Mouse (Mus musculus) forebrain, postnatal 0 days (tissue): ENCODE measurements at regions not wholly inside any gene's neighbourhood (a gene's known extent, or its start where the extent isn't known, plus 50 kb on each side); places are given as distances from the start of the nearest gene placed in this dataset.

Experiments
- ATAC-seq: fragments of 200-750 bp; cut with Nextera tagmentation; 2 replicates; pipeline ENCODE4 v1.8.0; 2017; ENCODE audit warnings: mild to moderate bottlenecking, moderate library complexity
- DNase-seq: peaks from one replicate; pipeline ENCODE4 v3.0.0-alpha.2; 2015
- H3K27ac ChIP-seq: fragments of 300-500 bp; sonication (generic); 2 replicates; pipeline ENCODE4 v1.5.1; 2014; ENCODE audit warnings: low read depth, mild to moderate bottlenecking, antibody characterized with exemption, low read length, moderate library complexity, mixed read lengths
- H3K27me3 ChIP-seq: fragments of 300-500 bp; sonication (generic); 2 replicates; pipeline ENCODE4 v1.6.1; 2014; ENCODE audit warnings: mild to moderate bottlenecking, low read length, mixed read lengths; ENCODE audit not compliant: insufficient read depth
- H3K36me3 ChIP-seq: fragments of 300-500 bp; sonication (generic); 2 replicates; pipeline ENCODE4 v1.6.1; 2014; ENCODE audit warnings: mild to moderate bottlenecking, moderate library complexity; ENCODE audit not compliant: insufficient read depth
- H3K4me1 ChIP-seq: fragments of 300-500 bp; sonication (generic); 2 replicates; pipeline ENCODE4 v1.6.1; 2014; ENCODE audit warnings: antibody characterized with exemption; ENCODE audit not compliant: insufficient read depth
- H3K4me2 ChIP-seq: fragments of 300-500 bp; sonication (generic); 2 replicates; pipeline ENCODE4 v1.6.1; 2014; ENCODE audit warnings: low read depth, mild to moderate bottlenecking, moderate library complexity
- H3K4me3 ChIP-seq: fragments of 300-500 bp; sonication (generic); 2 replicates; pipeline ENCODE4 v1.5.1; 2014; ENCODE audit warnings: low read depth, low read length, mixed read lengths
- H3K9ac ChIP-seq: fragments of 300-500 bp; sonication (generic); 2 replicates; pipeline ENCODE4 v1.6.1; 2014; ENCODE audit warnings: mild to moderate bottlenecking
- H3K9me3 ChIP-seq: fragments of 300-500 bp; sonication (generic); 2 replicates; pipeline ENCODE4 v1.6.1; 2016; ENCODE audit warnings: low read length
- CTCF ChIP-seq: sonication (generic); IDR thresholded peaks from 2 replicates; pipeline ENCODE4 v1.5.1; 2016; ENCODE audit warnings: antibody characterized with exemption, control low read depth, low read depth
- WGBS: fragments of 180-500 bp; shearing (Covaris S2); extraction: QIAGEN DNeasy Blood & Tissue Kit; methylation state at CpG from one replicate; pipeline ENCODE4 v1.1.7; 2014; 5-methylcytosine and 5-hydroxymethylcytosine counted together

- Histone ChIP-seq H3K36me3 (no peaks in the 10 kb centered on the region), H3K27me3 (no peaks in the 10 kb centered on the region), H3K4me1 (no peaks in the 10 kb centered on the region), H3K9ac (no peak overlapping the region), H3K4me3 (no peak overlapping the region), H3K9me3 (no peaks in the 10 kb centered on the region), H3K27ac (no peak overlapping the region), H3K4me2 (no peak overlapping the region)
- no peak for ATAC-seq
- 71% methylated on average over 6 of the region's 6 CpGs for WGBS
- no peak for TF ChIP-seq CTCF
- no peak for DNase-seq
Observed at GRCm38 (mm10) chr4:54493074-54493473, 451.8 kb upstream of the Zfp462 start.

GRCm38 (mm10) chr4:54497312-54497994, 447.4 kb upstream of the Zfp462 start:
- Histone ChIP-seq H3K4me1 (no peaks in the 10 kb centered on the region), H3K9ac (no peak overlapping the region), H3K27ac (no peak overlapping the region), H3K4me3 (no peak overlapping the region), H3K9me3 (no peaks in the 10 kb centered on the region), H3K4me2 (no peak overlapping the region), H3K27me3 (no peaks in the 10 kb centered on the region), H3K36me3 (no peaks in the 10 kb centered on the region)
- no peak for TF ChIP-seq CTCF
- DNase-seq, result no peak
- WGBS, result 90% methylated on average over 2 of the region's 2 CpGs
- ATAC-seq, result no peak

GRCm38 (mm10) chr4:54515934-54516333, 428.9 kb upstream of the Zfp462 start:
- Histone ChIP-seq H3K4me3 (no peak overlapping the region), H3K27ac (peak overlapping the region; percentile 67; the same call in 1 of the 2 replicates), H3K4me2 (no peak overlapping the region), H3K27me3 (no peaks in the 10 kb centered on the region), H3K9ac (no peak overlapping the region), H3K4me1 (no peaks in the 10 kb centered on the region), H3K9me3 (no peaks in the 10 kb centered on the region), H3K36me3 (no peaks in the 10 kb centered on the region)
- WGBS, result 50% methylated on average over 1 of the region's 1 CpGs
- no peak for TF ChIP-seq CTCF
- DNase-seq (peak; percentile 65), ATAC-seq (peak; percentile 91)

GRCm38 (mm10) chr4:54523283-54523682, 421.6 kb upstream of the Zfp462 start:
- 89% methylated on average over 5 of the region's 5 CpGs for WGBS
- H3K4me1 ChIP-seq, result 0 out of 2 replicates have a peak, but pooled peaks cover 4% of the 10 kb centered on the region
- H3K4me2 ChIP-seq, result no peak overlapping the region
- no peak for DNase-seq
- ATAC-seq, result no peak
- H3K27me3 ChIP-seq, result no peaks in the 10 kb centered on the region
- H3K9ac ChIP-seq, result no peak overlapping the region
- TF ChIP-seq CTCF, result no peak
- no peaks in the 10 kb centered on the region for H3K36me3 ChIP-seq
- no peaks in the 10 kb centered on the region for H3K9me3 ChIP-seq
- no peak overlapping the region for H3K27ac ChIP-seq
- H3K4me3 ChIP-seq, result no peak overlapping the region

- no peak for DNase-seq
- Histone ChIP-seq H3K4me1 (0 out of 2 replicates have a peak, but pooled peaks cover 4% of the 10 kb centered on the region), H3K4me2 (no peak overlapping the region), H3K4me3 (no peak overlapping the region), H3K27me3 (no peaks in the 10 kb centered on the region), H3K27ac (no peak overlapping the region), H3K9ac (no peak overlapping the region), H3K36me3 (no peaks in the 10 kb centered on the region), H3K9me3 (no peaks in the 10 kb centered on the region)
- 86% methylated on average over 5 of the region's 5 CpGs for WGBS
- no peak for TF ChIP-seq CTCF
- ATAC-seq, result no peak
Observed at GRCm38 (mm10) chr4:54526003-54526586, 418.8 kb upstream of the Zfp462 start.

GRCm38 (mm10) chr4:54527660-54528059, 417.2 kb upstream of the Zfp462 start:
- 95% methylated on average over 2 of the region's 2 CpGs for WGBS
- ATAC-seq (no peak), DNase-seq (no peak)
- Histone ChIP-seq H3K9ac (no peak overlapping the region), H3K4me3 (no peak overlapping the region), H3K27me3 (no peaks in the 10 kb centered on the region), H3K4me2 (no peak overlapping the region), H3K36me3 (no peaks in the 10 kb centered on the region), H3K4me1 (0 out of 2 replicates have a peak, but pooled peaks cover 4% of the 10 kb centered on the region), H3K27ac (no peak overlapping the region), H3K9me3 (no peaks in the 10 kb centered on the region)
- TF ChIP-seq CTCF, result no peak

- no peaks in the 10 kb centered on the region for H3K9me3 ChIP-seq
- no peak overlapping the region for H3K4me2 ChIP-seq
- H3K9ac ChIP-seq, result no peak overlapping the region
- DNase-seq (no peak), ATAC-seq (no peak)
- no peak overlapping the region for H3K27ac ChIP-seq
- 85% methylated on average over 2 of the region's 2 CpGs for WGBS
- no peaks in the 10 kb centered on the region for H3K36me3 ChIP-seq
- no peaks in the 10 kb centered on the region for H3K27me3 ChIP-seq
- no peak overlapping the region for H3K4me3 ChIP-seq
- H3K4me1 ChIP-seq, result peaks cover 8% of the 10 kb centered on the region; the same call in 1 of the 2 replicates
- TF ChIP-seq CTCF, result no peak
Observed at GRCm38 (mm10) chr4:54531739-54532138, 413.1 kb upstream of the Zfp462 start.
